In genomic region chr8:44694861-44695260, GRCm38 (mm10) we compare ENCODE assay signal across 10 mouse cellular contexts.
DNase-seq lines count a peak whose midpoint lies in the region.
"Had no signal": no experiment of that assay in that cellular context is flagged by ENCODE, and none has a peak within 500 bp of the region (broad histone marks: within the 10 kb centered on the region; RNA-seq: fewer than 3 reads in every experiment).

No protein-coding gene starts in this region.

- peak; percentile 37 for DNase-seq in cerebellum, adult 8-10 months
- DNase-seq in cerebellum, adult 11 months, result no peak
- peak; percentile 23 to 43 for DNase-seq in left cerebral cortex, postnatal 25 days (ENCODE audit: low spot score in 2 of 2)
- DNase-seq in left cerebral cortex, adult 18-20 months (ENCODE audit: low spot score in 2 of 2), result no peak
- DNase-seq in heart, adult 11 months, result peak; percentile 97
- peak; percentile 21 for DNase-seq in heart, postnatal 25 days (ENCODE audit: low spot score)
- DNase-seq in Muller cell, postnatal 12 days (ENCODE audit: inconsistent ontology term), result no peak
- DNase-seq in urinary bladder, adult 2 months (ENCODE audit: low spot score), result no peak
- DNase-seq: kidney, postnatal 14 days; lung, adult 18-20 months had no signal

- intact Hi-C loops in left cerebral cortex, postnatal 25 days (cut with DNase I), result no loop called here
- intact Hi-C loops in heart, postnatal 25 days (cut with DNase I), result loop anchor here (5.0 kb wide), 1 partner anchor 242 kb away; the partner anchor contains the start of gene Fat1

Comparison
In these comparisons a context has a peak if more than half of its experiments do, and no peak if none do; other contexts are left out.
1. DNase-seq: peak in cerebellum, adult 8-10 months (single experiment), left cerebral cortex, postnatal 25 days (2 of 2), heart, adult 11 months (single experiment) and heart, postnatal 25 days (single experiment); none in cerebellum, adult 11 months (single experiment), left cerebral cortex, adult 18-20 months (0 of 2), Muller cell, postnatal 12 days (single experiment) and urinary bladder, adult 2 months (single experiment).